Mouse (Mus musculus) liver, embryonic 15.5 days (tissue): ENCODE data around the gene Poc5. TPM values are rescaled to one million over a fixed set of nuclear protein-coding genes. Genes with fewer than 3 reads are reported as not detected.

Experiments
- ATAC-seq: fragments of 200-750 bp; cut with Nextera tagmentation; 2 replicates; pipeline ENCODE4 v1.8.0; 2017; ENCODE audit warnings: moderate number of reproducible peaks, mild to moderate bottlenecking, moderate library complexity; ENCODE audit not compliant: insufficient read depth
- H3K27ac ChIP-seq: fragments of 300-500 bp; sonication (generic); replicated peaks from 2 replicates; pipeline ENCODE4 v1.5.1; 2015; ENCODE audit warnings: mild to moderate bottlenecking, inconsistent platforms
- H3K27me3 ChIP-seq: fragments of 300-500 bp; sonication (generic); 2 replicates; pipeline ENCODE4 v1.6.1; 2015; ENCODE audit warnings: mild to moderate bottlenecking, inconsistent platforms
- H3K36me3 ChIP-seq: fragments of 300-500 bp; sonication (generic); replicated peaks from 2 replicates; pipeline ENCODE4 v1.6.1; 2015; ENCODE audit warnings: moderate library complexity, mild to moderate bottlenecking, inconsistent platforms
- H3K4me1 ChIP-seq: fragments of 300-500 bp; sonication (generic); replicated peaks from 2 replicates; pipeline ENCODE4 v1.6.1; 2015; ENCODE audit warnings: inconsistent platforms
- H3K4me2 ChIP-seq: fragments of 300-500 bp; sonication (generic); 2 replicates; pipeline ENCODE4 v1.6.1; 2015; ENCODE audit warnings: moderate library complexity, mild to moderate bottlenecking, inconsistent platforms
- H3K4me3 ChIP-seq: fragments of 300-500 bp; sonication (generic); replicated peaks from 2 replicates; pipeline ENCODE4 v1.5.1; 2015; ENCODE audit warnings: mild to moderate bottlenecking, inconsistent platforms
- H3K9ac ChIP-seq: fragments of 300-500 bp; sonication (generic); 2 replicates; pipeline ENCODE4 v1.6.1; 2015; ENCODE audit warnings: moderate library complexity, mild to moderate bottlenecking, inconsistent platforms
- H3K9me3 ChIP-seq: fragments of 300-500 bp; sonication (generic); replicated peaks from 2 replicates; pipeline ENCODE4 v1.6.1; 2016; ENCODE audit warnings: inconsistent platforms
- WGBS: fragments of 180-500 bp; shearing (Covaris S2); methylation state at CpG from one replicate; pipeline ENCODE4 v1.1.7; 2015; ENCODE audit warnings: mixed read lengths; ENCODE audit not compliant: insufficient replicate concordance; 5-methylcytosine and 5-hydroxymethylcytosine counted together
- polyA plus RNA-seq: library from polyadenylated mRNA; unstranded; fragments of >200 nt; fragmentation: Nextera tagmentation; extraction: Ambion mirVana; gene quantifications from 2 replicates; pipeline ENCODE4 v1.2.1, GENCODE M21; 2015

Poc5 gene
- polyA plus RNA-seq, 1 experiment from 2014 or later, result 4.8 TPM

GRCm38 (mm10) chr13:96407040-96407439, 18.9 kb downstream of the Poc5 start:
- Histone ChIP-seq H3K36me3 (peaks cover 78% of the 10 kb centered on the region), H3K9ac (no peak overlapping the region), H3K4me1 (no peaks in the 10 kb centered on the region), H3K9me3 (no peaks in the 10 kb centered on the region), H3K27me3 (no peaks in the 10 kb centered on the region), H3K4me2 (no peak overlapping the region), H3K4me3 (no peak overlapping the region), H3K27ac (no peak overlapping the region)
- 58% methylated on average over 4 of the region's 4 CpGs for WGBS
- ATAC-seq, result no peak

GRCm38 (mm10) chr13:96408786-96409185, 20.7 kb downstream of the Poc5 start:
- Histone ChIP-seq H3K36me3 (peaks cover 70% of the 10 kb centered on the region), H3K4me3 (no peak overlapping the region), H3K27ac (no peak overlapping the region), H3K9ac (no peak overlapping the region), H3K27me3 (no peaks in the 10 kb centered on the region), H3K4me1 (no peaks in the 10 kb centered on the region), H3K4me2 (no peak overlapping the region), H3K9me3 (no peaks in the 10 kb centered on the region)
- WGBS, result 95% methylated on average over 1 of the region's 1 CpGs
- no peak for ATAC-seq

- WGBS, result 44% methylated on average over 6 of the region's 6 CpGs
- no peak overlapping the region for H3K4me3 ChIP-seq
- H3K27me3 ChIP-seq, result no peaks in the 10 kb centered on the region
- H3K27ac ChIP-seq, result no peak overlapping the region
- H3K4me2 ChIP-seq, result no peak overlapping the region
- no peaks in the 10 kb centered on the region for H3K9me3 ChIP-seq
- no peak overlapping the region for H3K9ac ChIP-seq
- no peak for ATAC-seq
- H3K36me3 ChIP-seq, result peaks cover 56% of the 10 kb centered on the region
- no peaks in the 10 kb centered on the region for H3K4me1 ChIP-seq
Measured at GRCm38 (mm10) chr13:96414384-96414783, 26.3 kb downstream of the Poc5 start.

- no peaks in the 10 kb centered on the region for H3K27me3 ChIP-seq
- no peak overlapping the region for H3K9ac ChIP-seq
- 88% methylated on average over 8 of the region's 8 CpGs for WGBS
- H3K36me3 ChIP-seq, result peaks cover 42% of the 10 kb centered on the region
- H3K9me3 ChIP-seq, result no peaks in the 10 kb centered on the region
- ATAC-seq, result no peak
- H3K4me2 ChIP-seq, result no peak overlapping the region
- H3K27ac ChIP-seq, result no peak overlapping the region
- H3K4me3 ChIP-seq, result no peak overlapping the region
- no peaks in the 10 kb centered on the region for H3K4me1 ChIP-seq
Measured at GRCm38 (mm10) chr13:96416380-96416779, 28.3 kb downstream of the Poc5 start.

GRCm38 (mm10) chr13:96417261-96417813, 29.2 kb downstream of the Poc5 start:
- Histone ChIP-seq H3K36me3 (peaks cover 36% of the 10 kb centered on the region), H3K27me3 (no peaks in the 10 kb centered on the region), H3K4me3 (no peak overlapping the region), H3K9me3 (no peaks in the 10 kb centered on the region), H3K4me1 (no peaks in the 10 kb centered on the region), H3K27ac (no peak overlapping the region), H3K9ac (no peak overlapping the region), H3K4me2 (no peak overlapping the region)
- WGBS, result 73% methylated on average over 5 of the region's 5 CpGs
- ATAC-seq, result no peak

GRCm38 (mm10) chr13:96418487-96418886, 30.4 kb downstream of the Poc5 start:
- no peak overlapping the region for H3K9ac ChIP-seq
- H3K4me1 ChIP-seq, result no peaks in the 10 kb centered on the region
- no peaks in the 10 kb centered on the region for H3K27me3 ChIP-seq
- ATAC-seq, result no peak
- no peak overlapping the region for H3K4me3 ChIP-seq
- 67% methylated on average over 4 of the region's 4 CpGs for WGBS
- H3K27ac ChIP-seq, result no peak overlapping the region
- no peaks in the 10 kb centered on the region for H3K9me3 ChIP-seq
- peaks cover 34% of the 10 kb centered on the region for H3K36me3 ChIP-seq
- H3K4me2 ChIP-seq, result no peak overlapping the region

GRCm38 (mm10) chr13:96421230-96421629, 33.1 kb downstream of the Poc5 start:
- no peak for ATAC-seq
- no peaks in the 10 kb centered on the region for H3K27me3 ChIP-seq
- H3K4me2 ChIP-seq, result no peak overlapping the region
- H3K9me3 ChIP-seq, result no peaks in the 10 kb centered on the region
- H3K4me1 ChIP-seq, result no peaks in the 10 kb centered on the region
- H3K4me3 ChIP-seq, result no peak overlapping the region
- H3K36me3 ChIP-seq, result peaks cover 7% of the 10 kb centered on the region
- H3K27ac ChIP-seq, result no peak overlapping the region
- H3K9ac ChIP-seq, result no peak overlapping the region

GRCm38 (mm10) chr13:96424496-96425274, 36.6 kb downstream of the Poc5 start:
- Histone ChIP-seq H3K4me1 (no peaks in the 10 kb centered on the region), H3K4me2 (no peak overlapping the region), H3K4me3 (no peak overlapping the region), H3K27me3 (no peaks in the 10 kb centered on the region), H3K9ac (no peak overlapping the region), H3K27ac (no peak overlapping the region), H3K36me3 (no peaks in the 10 kb centered on the region), H3K9me3 (no peaks in the 10 kb centered on the region)
- ATAC-seq, result no peak
- whole genome bisulfite sequencing, result 75% methylated on average over 12 of the region's 12 CpGs

GRCm38 (mm10) chr13:96426044-96426443, 38.0 kb downstream of the Poc5 start:
- no peak for ATAC-seq
- Histone ChIP-seq H3K4me1 (no peaks in the 10 kb centered on the region), H3K9ac (no peak overlapping the region), H3K27ac (no peak overlapping the region), H3K27me3 (no peaks in the 10 kb centered on the region), H3K4me3 (no peak overlapping the region), H3K36me3 (no peaks in the 10 kb centered on the region), H3K9me3 (no peaks in the 10 kb centered on the region), H3K4me2 (no peak overlapping the region)
- WGBS, result 43% methylated on average over 3 of the region's 3 CpGs

- no peak overlapping the region for H3K4me2 ChIP-seq
- H3K27ac ChIP-seq, result no peak overlapping the region
- no peaks in the 10 kb centered on the region for H3K27me3 ChIP-seq
- peaks cover 11% of the 10 kb centered on the region for H3K4me1 ChIP-seq
- 73% methylated on average over 5 of the region's 5 CpGs for WGBS
- H3K9me3 ChIP-seq, result no peaks in the 10 kb centered on the region
- ATAC-seq, result no peak
- H3K36me3 ChIP-seq, result no peaks in the 10 kb centered on the region
- H3K9ac ChIP-seq, result no peak overlapping the region
- H3K4me3 ChIP-seq, result no peak overlapping the region
Measured at GRCm38 (mm10) chr13:96428531-96428930, 40.4 kb downstream of the Poc5 start.

GRCm38 (mm10) chr13:96431595-96432156, 43.6 kb downstream of the Poc5 start:
- H3K27ac ChIP-seq, result no peak overlapping the region
- H3K4me3 ChIP-seq, result no peak overlapping the region
- H3K27me3 ChIP-seq, result no peaks in the 10 kb centered on the region
- peak; percentile 71 for ATAC-seq
- H3K36me3 ChIP-seq, result no peaks in the 10 kb centered on the region
- no peak overlapping the region for H3K4me2 ChIP-seq
- peaks cover 29% of the 10 kb centered on the region for H3K4me1 ChIP-seq
- H3K9me3 ChIP-seq, result no peaks in the 10 kb centered on the region
- no peak overlapping the region for H3K9ac ChIP-seq
- 27% methylated on average over 12 of the region's 12 CpGs for WGBS
